Mouse (Mus musculus): ENCODE data around the gene Anapc15. TPM values are rescaled to one million over a fixed set of nuclear protein-coding genes. Genes with fewer than 3 reads are reported as not detected.

Anapc15 gene
- polyA plus RNA-seq, 1 experiment from 2014 or later, result 42.7 TPM

DNA sequence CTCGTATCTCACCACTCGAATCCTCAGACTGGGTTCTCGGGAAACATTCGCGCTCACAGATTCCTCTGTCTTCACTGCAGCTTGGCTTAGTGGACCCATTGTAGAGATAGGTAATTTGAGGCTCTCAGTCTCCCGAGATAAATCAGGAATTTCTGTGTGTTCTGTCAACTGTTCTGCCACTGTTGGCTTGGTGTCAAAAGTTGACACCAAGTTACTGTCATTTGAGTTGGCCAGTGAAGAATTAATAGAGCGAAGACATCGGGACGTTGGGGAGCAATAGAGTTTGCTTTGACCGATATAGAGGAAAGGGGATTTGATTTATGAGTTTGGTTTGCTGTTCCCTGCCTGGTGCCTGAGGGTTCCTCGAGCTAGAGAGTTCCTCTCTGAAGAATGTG, 42.8 kb downstream of the Anapc15 start, which contains the start of gene Tomt:
Tomt (minus strand) TSS at position 73 of the 395 bp plus-strand sequence.
- H3K4me2 ChIP-seq (replicated peaks; ENCODE audit: low read depth), result peak within 1 kb of the TSS; percentile 65
- no peak for DNase-seq (ENCODE audit: low spot score)
- peaks cover 5% of the 10 kb centered on the region for H3K4me1 ChIP-seq (replicated peaks; ENCODE audit: control insufficient read depth, insufficient read depth)
- TF ChIP-seq CTCF (IDR thresholded peaks at IDR 0.05; ENCODE audit: low read depth) (no peak), EP300 (optimal IDR thresholded peaks at IDR 0.05) (no peak)
- no peaks in the 10 kb centered on the region for H3K9me3 ChIP-seq (ENCODE audit: control insufficient read depth, low read length)
- H3K27me3 ChIP-seq (ENCODE audit: control insufficient read depth, insufficient read depth, low read length), result no peaks in the 10 kb centered on the region
- H3K27ac ChIP-seq (replicated peaks), result peak within 1 kb of the TSS; percentile 96
- H3K9ac ChIP-seq (ENCODE audit: low read length), result peak within 1 kb of the TSS; percentile 95
- no peak for ATAC-seq (ENCODE audit: low FRiP score, low TSS enrichment)
- peaks cover 6% of the 10 kb centered on the region for H3K36me3 ChIP-seq (ENCODE audit: control insufficient read depth, insufficient read depth, low read length)
- H3K4me3 ChIP-seq (ENCODE audit: low read depth, low read length), result peak within 1 kb of the TSS; percentile 82
- 9% methylated on average over 11 of the region's 11 CpGs for WGBS

DNA sequence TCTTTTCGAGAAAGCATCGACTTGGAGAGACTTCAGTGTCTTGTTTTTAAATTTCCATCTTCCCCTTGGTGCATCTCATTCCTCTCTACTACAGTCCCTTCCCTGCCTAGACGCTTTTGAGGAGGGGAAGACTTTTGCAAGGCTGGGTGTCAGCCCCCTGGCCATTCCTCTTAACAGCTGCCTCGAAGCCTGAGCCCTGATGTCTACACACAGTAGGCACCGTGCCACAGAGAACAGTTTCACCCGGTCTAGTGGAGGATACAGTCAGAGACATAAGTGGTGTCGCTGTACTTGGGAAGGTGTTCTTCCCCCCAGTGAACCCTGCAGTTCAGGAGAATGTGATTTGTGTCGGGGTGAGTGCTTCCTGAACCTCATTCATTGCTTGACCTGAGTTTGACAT, 43.2 kb downstream of the Anapc15 start:
- Histone ChIP-seq H3K27me3 (ENCODE audit: control insufficient read depth, insufficient read depth, low read length) (no peaks in the 10 kb centered on the region), H3K4me1 (replicated peaks; ENCODE audit: control insufficient read depth, insufficient read depth) (peaks cover 5% of the 10 kb centered on the region), H3K9ac (ENCODE audit: low read length) (peak overlapping the region; percentile 95), H3K4me2 (replicated peaks; ENCODE audit: low read depth) (peak overlapping the region; percentile 64), H3K4me3 (ENCODE audit: low read depth, low read length) (peak overlapping the region; percentile 82), H3K36me3 (ENCODE audit: control insufficient read depth, insufficient read depth, low read length) (peaks cover 6% of the 10 kb centered on the region), H3K27ac (replicated peaks) (peak overlapping the region; percentile 31; the same call in 1 of the 2 replicates), H3K9me3 (ENCODE audit: control insufficient read depth, low read length) (no peaks in the 10 kb centered on the region)
- no peak for DNase-seq (ENCODE audit: low spot score)
- TF ChIP-seq EP300 (optimal IDR thresholded peaks at IDR 0.05) (no peak), CTCF (IDR thresholded peaks at IDR 0.05; ENCODE audit: low read depth) (no peak)
- 54% methylated on average over 8 of the region's 8 CpGs for WGBS
- no peak for ATAC-seq (ENCODE audit: low FRiP score, low TSS enrichment)

GRCm38 (mm10) chr7:101908367-101908766, 44.9 kb downstream of the Anapc15 start:
- 0 out of 2 replicates have a peak overlapping the region, but pooled peaks have one; percentile 1 for H3K4me2 ChIP-seq (replicated peaks; ENCODE audit: low read depth)

GRCm38 (mm10) chr7:101910138-101910537, 46.6 kb downstream of the Anapc15 start:
- peaks cover 11% of the 10 kb centered on the region for H3K36me3 ChIP-seq (ENCODE audit: control insufficient read depth, insufficient read depth, low read length)
- no peak overlapping the region for H3K27ac ChIP-seq (replicated peaks)
- H3K27me3 ChIP-seq (ENCODE audit: control insufficient read depth, insufficient read depth, low read length), result no peaks in the 10 kb centered on the region
- peaks cover 5% of the 10 kb centered on the region for H3K4me1 ChIP-seq (replicated peaks; ENCODE audit: control insufficient read depth, insufficient read depth)
- DNase-seq (ENCODE audit: low spot score), result no peak
- no peaks in the 10 kb centered on the region for H3K9me3 ChIP-seq (ENCODE audit: control insufficient read depth, low read length)
- TF ChIP-seq EP300 (optimal IDR thresholded peaks at IDR 0.05) (no peak), CTCF (IDR thresholded peaks at IDR 0.05; ENCODE audit: low read depth) (no peak)
- no peak overlapping the region for H3K9ac ChIP-seq (ENCODE audit: low read length)
- H3K4me3 ChIP-seq (ENCODE audit: low read depth, low read length), result no peak overlapping the region
- WGBS, result 76% methylated on average over 4 of the region's 4 CpGs
- ATAC-seq (ENCODE audit: low FRiP score, low TSS enrichment), result no peak
- H3K4me2 ChIP-seq (replicated peaks; ENCODE audit: low read depth), result no peak overlapping the region

More at GRCm38 (mm10) chr7:101908367-101908766, 44.9 kb downstream of the Anapc15 start:
- no peaks in the 10 kb centered on the region for H3K9me3 ChIP-seq (ENCODE audit: control insufficient read depth, low read length)
- 71% methylated on average over 4 of the region's 4 CpGs for WGBS
- H3K4me3 ChIP-seq (ENCODE audit: low read depth, low read length), result no peak overlapping the region
- peaks cover 5% of the 10 kb centered on the region for H3K4me1 ChIP-seq (replicated peaks; ENCODE audit: control insufficient read depth, insufficient read depth)
- no peak for ATAC-seq (ENCODE audit: low FRiP score, low TSS enrichment)
- peaks cover 11% of the 10 kb centered on the region for H3K36me3 ChIP-seq (ENCODE audit: control insufficient read depth, insufficient read depth, low read length)
- peak overlapping the region; percentile 63 for H3K27ac ChIP-seq (replicated peaks)
- H3K9ac ChIP-seq (ENCODE audit: low read length), result no peak overlapping the region
- TF ChIP-seq EP300 (optimal IDR thresholded peaks at IDR 0.05) (no peak), CTCF (IDR thresholded peaks at IDR 0.05; ENCODE audit: low read depth) (peak; percentile 22; the same call in 1 of the 2 replicates)
- H3K27me3 ChIP-seq (ENCODE audit: control insufficient read depth, insufficient read depth, low read length), result no peaks in the 10 kb centered on the region
- no peak for DNase-seq (ENCODE audit: low spot score)

- Histone ChIP-seq H3K9me3 (ENCODE audit: control insufficient read depth, low read length) (no peaks in the 10 kb centered on the region), H3K9ac (ENCODE audit: low read length) (no peak overlapping the region), H3K27me3 (ENCODE audit: control insufficient read depth, insufficient read depth, low read length) (no peaks in the 10 kb centered on the region), H3K4me2 (replicated peaks; ENCODE audit: low read depth) (no peak overlapping the region), H3K27ac (replicated peaks) (no peak overlapping the region), H3K4me1 (replicated peaks; ENCODE audit: control insufficient read depth, insufficient read depth) (no peaks in the 10 kb centered on the region; the same call in 1 of the 2 replicates), H3K36me3 (ENCODE audit: control insufficient read depth, insufficient read depth, low read length) (peaks cover 11% of the 10 kb centered on the region), H3K4me3 (ENCODE audit: low read depth, low read length) (no peak overlapping the region)
- no peak for DNase-seq (ENCODE audit: low spot score)
- ATAC-seq (ENCODE audit: low FRiP score, low TSS enrichment), result no peak
- TF ChIP-seq EP300 (optimal IDR thresholded peaks at IDR 0.05) (no peak), CTCF (IDR thresholded peaks at IDR 0.05; ENCODE audit: low read depth) (peak; percentile 48)
- 58% methylated on average over 3 of the region's 3 CpGs for WGBS
Measured at GRCm38 (mm10) chr7:101911982-101912381, 48.5 kb downstream of the Anapc15 start.

DNA sequence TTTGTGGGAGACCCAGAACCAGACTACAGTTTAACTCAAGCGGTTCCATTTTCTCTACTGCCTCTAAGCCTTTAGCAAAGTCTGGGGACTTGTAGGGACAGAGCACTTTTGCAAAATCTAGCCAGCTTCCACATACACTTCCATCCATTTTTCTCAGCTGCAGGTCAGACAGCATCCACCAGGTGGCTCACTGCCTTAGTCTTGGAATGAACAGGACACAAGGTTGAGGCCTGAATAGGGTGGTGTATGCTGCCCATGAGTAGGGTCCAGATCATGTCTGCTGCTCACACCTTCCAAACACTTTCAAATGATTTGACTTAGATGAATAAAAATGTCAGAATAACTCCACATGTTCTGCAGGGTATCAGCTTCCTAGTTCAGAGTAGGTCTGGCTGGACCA, 54.6 kb downstream of the Anapc15 start:
- WGBS, result 6% methylated on average over 1 of the region's 1 CpGs
- Histone ChIP-seq H3K9me3 (ENCODE audit: control insufficient read depth, low read length) (no peaks in the 10 kb centered on the region), H3K4me2 (replicated peaks; ENCODE audit: low read depth) (no peak overlapping the region), H3K27ac (replicated peaks) (no peak overlapping the region), H3K36me3 (ENCODE audit: control insufficient read depth, insufficient read depth, low read length) (peaks cover under 1% of the 10 kb centered on the region; the same call in 1 of the 2 replicates), H3K4me1 (replicated peaks; ENCODE audit: control insufficient read depth, insufficient read depth) (no peaks in the 10 kb centered on the region), H3K4me3 (ENCODE audit: low read depth, low read length) (no peak overlapping the region), H3K27me3 (ENCODE audit: control insufficient read depth, insufficient read depth, low read length) (no peaks in the 10 kb centered on the region), H3K9ac (ENCODE audit: low read length) (no peak overlapping the region)
- TF ChIP-seq CTCF (IDR thresholded peaks at IDR 0.05; ENCODE audit: low read depth) (peak; percentile 94), EP300 (optimal IDR thresholded peaks at IDR 0.05) (no peak)
- DNase-seq (ENCODE audit: low spot score), result peak; percentile 80
- peak; percentile 78 for ATAC-seq (ENCODE audit: low FRiP score, low TSS enrichment)

Measured in stomach, postnatal 0 days (tissue).